Mouse (Mus musculus) T-helper 17 cell (primary cell): Measurements from ENCODE around the gene Rab9b.

ENCODE experiments used
- in situ Hi-C, 2 experiments: fragments of 300-600 bp; cut with MboI, MseI; formaldehyde crosslinking; loops; 1 replicate in 1 of 2; 2 replicates in 1 of 2; pipeline ENCODE4 v1.15.1; 2025; ENCODE audit warnings: high pct_unique_total_duplicates in 2 of 2

The Rab9b gene

DNA sequence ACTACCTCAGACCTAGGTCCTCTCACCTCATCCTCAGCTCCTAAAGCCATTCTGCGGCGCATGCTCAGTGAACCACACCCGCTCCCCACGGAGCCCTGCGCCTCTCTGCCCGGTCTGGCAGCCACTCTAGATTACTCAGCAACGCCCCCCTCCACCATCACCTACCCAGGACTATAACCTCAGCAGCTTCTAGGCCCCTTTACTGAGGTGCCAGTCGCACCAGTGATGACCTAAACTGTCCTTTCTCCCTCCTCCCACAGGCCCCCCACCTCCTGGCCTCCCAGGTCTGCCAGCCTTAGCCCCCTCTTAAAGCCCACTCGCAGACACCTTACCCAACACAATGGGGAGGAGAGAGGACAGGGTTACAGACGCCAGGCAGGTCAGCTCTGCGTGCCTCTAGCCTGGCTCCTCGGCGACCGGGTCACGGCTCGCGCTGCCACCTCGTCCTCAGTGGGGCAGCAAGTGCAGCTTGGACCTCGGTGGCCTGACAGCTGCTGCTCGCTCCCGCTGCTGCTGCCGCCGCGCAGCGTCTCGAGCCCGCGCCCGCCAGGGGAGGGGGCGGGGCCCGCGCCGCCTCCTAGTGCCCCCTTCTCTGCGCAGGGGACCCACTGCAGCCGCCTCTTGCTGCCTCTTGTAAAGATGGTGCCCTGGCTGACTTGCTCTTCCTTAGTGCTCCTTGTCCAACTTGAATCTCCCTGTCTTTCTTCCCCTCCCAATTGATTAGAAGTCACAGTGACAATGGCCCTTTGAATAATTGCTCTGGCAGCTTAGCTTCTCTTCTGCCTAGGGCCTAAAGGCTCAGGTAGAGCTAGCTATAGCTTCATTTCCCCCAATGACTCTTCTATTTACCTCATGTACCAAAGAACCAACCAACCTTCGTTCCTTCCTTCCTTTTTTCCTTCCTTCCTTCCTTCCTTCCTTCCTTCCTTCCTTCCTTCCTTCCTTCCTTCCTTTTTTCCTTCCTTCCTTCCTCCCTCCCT is at the start of gene Rab9b:
Gene Rab9b, minus strand, starts transcription at position 695 of the 980 bp plus-strand sequence.
- in situ Hi-C loops: no loop called here

DNA sequence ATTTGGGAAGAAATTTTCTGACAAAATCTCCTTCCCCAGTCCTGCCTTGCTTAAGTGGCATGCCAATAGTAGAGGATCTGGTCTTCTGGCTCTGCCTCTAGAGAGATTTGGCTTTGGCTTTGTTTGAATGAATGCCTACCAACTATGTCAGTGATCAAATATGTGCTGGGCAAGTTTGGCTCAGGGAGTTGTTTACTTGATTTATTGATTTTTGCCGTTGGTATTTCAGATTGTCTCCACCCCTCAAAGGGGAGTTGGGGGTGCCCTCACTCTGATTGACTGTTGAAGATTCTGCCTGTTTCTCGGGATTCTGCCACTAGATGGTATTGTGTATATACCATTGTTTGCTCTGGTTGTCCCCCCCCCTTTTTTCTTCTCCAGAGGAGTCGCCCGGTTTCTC is 35.8 kb upstream of the Rab9b start:
- in situ Hi-C loops: no loop called here

- in situ Hi-C loops: loop anchor here in 1 of 2 experiments (10.0 kb wide), 1 partner anchor 249 kb away; no protein-coding TSS in a partner anchor
Measured at GRCm38 (mm10) chrX:136895757-136896156, 27.2 kb upstream of the Rab9b start.

- in situ Hi-C loops: no loop called here
Measured at GRCm38 (mm10) chrX:136850300-136850699, 18.3 kb downstream of the Rab9b start.

GRCm38 (mm10) chrX:136828610-136829009 is 39.9 kb downstream of the Rab9b start:
- in situ Hi-C loops: no loop called here

DNA sequence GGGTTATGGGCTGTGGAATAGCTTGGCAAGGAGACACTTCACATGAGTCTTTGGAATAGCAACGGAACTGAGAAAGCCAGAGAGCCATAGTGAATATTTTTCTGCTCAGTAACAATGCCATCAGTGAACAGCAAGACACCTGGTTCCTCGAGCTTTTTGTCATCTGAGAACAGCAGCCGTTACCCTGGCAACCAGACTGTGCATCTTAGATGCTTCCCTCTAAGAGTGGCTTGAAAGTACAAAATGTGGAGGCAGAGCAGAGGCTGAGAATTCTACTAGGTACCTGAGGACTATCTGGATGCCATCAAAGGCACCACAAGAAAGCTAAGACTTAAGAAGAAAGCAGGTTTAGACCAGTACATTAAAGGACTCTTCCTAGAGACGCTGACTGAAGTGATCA is 43.5 kb downstream of the Rab9b start:
- in situ Hi-C loops: no loop called here

DNA sequence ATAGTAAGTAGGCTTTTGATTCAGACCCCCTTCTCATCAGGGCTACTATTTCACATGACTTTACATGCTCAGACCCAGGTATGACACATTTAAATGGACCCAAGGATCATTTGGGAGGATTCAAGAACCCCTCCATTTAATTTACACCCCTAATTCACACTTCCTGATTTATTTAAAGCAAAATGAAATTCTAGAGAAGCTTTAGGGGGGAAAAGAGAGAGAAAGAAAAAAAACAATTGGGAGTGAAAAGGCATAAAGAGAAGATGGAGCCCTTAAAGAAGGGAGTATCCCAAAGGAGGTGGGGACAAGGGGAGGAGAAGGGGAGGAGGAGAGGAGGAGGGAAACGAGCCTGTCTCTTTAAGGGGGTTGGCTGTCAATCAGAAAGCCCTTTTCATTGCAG is 46.2 kb downstream of the Rab9b start, which contains the start of gene Plp1:
Gene Plp1, plus strand, starts transcription at position 301 of the 400 bp plus-strand sequence.
- in situ Hi-C loops: loop anchor here in 1 of 2 experiments (5.0 kb wide), 1 partner anchor 195 kb away; no protein-coding TSS in a partner anchor

- in situ Hi-C loops: loop anchor here in 1 of 2 experiments (5.0 kb wide), 1 partner anchor 193 kb away; no protein-coding TSS in a partner anchor
Measured at GRCm38 (mm10) chrX:136820250-136820649, 48.3 kb downstream of the Rab9b start.

DNA sequence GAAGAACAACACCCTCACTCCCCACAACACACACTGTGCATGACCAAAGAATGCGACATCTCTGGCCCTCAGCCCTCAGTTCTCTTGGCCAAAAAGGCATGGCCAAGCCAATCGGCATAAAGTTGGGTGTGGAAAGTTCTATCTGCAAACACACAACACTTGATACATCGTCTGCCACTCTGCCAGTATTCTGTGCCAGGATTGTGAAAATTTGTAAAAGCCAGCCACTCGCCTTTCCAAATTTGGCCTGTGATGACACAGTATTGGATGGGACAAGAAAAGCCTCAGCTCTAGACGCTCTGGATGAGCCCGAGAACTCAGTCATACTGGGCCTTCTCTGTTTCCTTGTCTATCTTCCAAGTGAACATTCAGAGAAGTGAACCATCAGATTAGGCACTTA is 48.8 kb downstream of the Rab9b start:
- in situ Hi-C loops: loop anchor here in 1 of 2 experiments (5.0 kb wide), 1 partner anchor 192 kb away; no protein-coding TSS in a partner anchor
